Mouse (Mus musculus) G1E (cell line): ENCODE data around the gene Tnik.

ENCODE experiments used
- CTCF ChIP-seq: IDR thresholded peaks from 2 replicates; pipeline ENCODE4 v1.5.1; 2012; ENCODE audit warnings: low read depth, low read length, inconsistent platforms, mixed read lengths
- GATA1 ChIP-seq: IDR thresholded peaks from 2 replicates; pipeline ENCODE4 v1.6.1; 2012; ENCODE audit warnings: borderline replicate concordance, low read length, inconsistent platforms, mixed read lengths
- TAL1 ChIP-seq: conservative IDR thresholded peaks from 2 replicates; pipeline ENCODE4 v1.6.1; 2012; ENCODE audit warnings: low read depth, low read length, inconsistent platforms, mixed read lengths

- no peak for TF ChIP-seq CTCF
- no peak for TF ChIP-seq GATA1
- TF ChIP-seq TAL1 = no peak
These were observed 18.6 kb upstream of the Tnik start for GRCm38 (mm10) chr3:28244244-28244890.
